ENCODE assay signal across 8 mouse cellular contexts in genomic region chr2:167628872-167629271, GRCm38 (mm10). TPM values are rescaled to one million over a fixed set of nuclear protein-coding genes. Genes with fewer than 3 reads are reported as not detected.
DNase-seq lines count a peak whose midpoint lies in the region; ATAC-seq and TF ChIP-seq lines count a peak whose summit lies in the region.

No protein-coding gene starts in this region.

- ATAC-seq in G1E (ENCODE audit: extremely low read depth, insufficient number of reproducible peaks, low FRiP score, poor library complexity, severe bottlenecking): peak; percentile 61
- peak; percentile 69 for ATAC-seq in heart, embryonic 11.5 days (replicated peaks; ENCODE audit: insufficient number of reproducible peaks, low FRiP score, low TSS enrichment)
- ATAC-seq in granulocyte monocyte progenitor cell, adult 5-6 weeks (replicated peaks; ENCODE audit: poor library complexity, severe bottlenecking): no peak

- 28% methylated on average over 4 of the region's 4 CpGs for WGBS in heart, embryonic 11.5 days (ENCODE audit: insufficient replicate concordance)

- H3K4me1 ChIP-seq in G1E (ENCODE audit: insufficient read depth, low read depth, low read length): peaks cover 69% of the 10 kb centered on the region
- peaks cover 62% of the 10 kb centered on the region for H3K4me1 ChIP-seq in heart, embryonic 11.5 days (ENCODE audit: control insufficient read depth, insufficient read depth, low read length)

- H3K36me3 ChIP-seq in G1E (replicated peaks): peaks cover 61% of the 10 kb centered on the region
- H3K36me3 ChIP-seq in heart, embryonic 11.5 days (ENCODE audit: control insufficient read depth, insufficient read depth, low read length): no peaks in the 10 kb centered on the region

- H3K9ac ChIP-seq in heart, embryonic 11.5 days (ENCODE audit: low read depth, low read length): peak overlapping the region; percentile 97; the same call in 1 of the 2 replicates

- H3K4me2 ChIP-seq in heart, embryonic 11.5 days: peak overlapping the region; percentile 76

- intact Hi-C loops in left cerebral cortex, postnatal 36 days (cut with DNase I): no loop called here

- peak; percentile 31 to 57 for DNase-seq in cerebellum, postnatal 14 days
- DNase-seq in cerebellum, adult 11 months: no peak
- DNase-seq in G1E (ENCODE audit: low spot score) (peak; percentile 67), liver (peak; percentile 93)
- peak; percentile 63 for DNase-seq in skeletal muscle tissue, adult 2 months (ENCODE audit: low read depth, low spot score)
- DNase-seq in left cerebral cortex, postnatal 36 days (ENCODE audit: low spot score in 2 of 2): no peak

- no peaks in the 10 kb centered on the region for H3K27me3 ChIP-seq in G1E (ENCODE audit: insufficient read depth, low read length)
- H3K27me3 ChIP-seq in heart, embryonic 11.5 days (ENCODE audit: control insufficient read depth, insufficient read depth, low read length): no peaks in the 10 kb centered on the region

- TF ChIP-seq CTCF in G1E (IDR thresholded peaks at IDR 0.05; ENCODE audit: low read depth, low read length): no peak

- H3K27ac ChIP-seq in heart, embryonic 11.5 days (ENCODE audit: low read depth, low read length): peak overlapping the region; percentile 80

- no peaks in the 10 kb centered on the region for H3K9me3 ChIP-seq in G1E (replicated peaks)
- H3K9me3 ChIP-seq in heart, embryonic 11.5 days (replicated peaks; ENCODE audit: control insufficient read depth, low read length): no peaks in the 10 kb centered on the region

- H3K4me3 ChIP-seq in G1E (ENCODE audit: low read depth, low read length): peak overlapping the region; percentile 88; the same call in 1 of the 2 replicates
- no peak overlapping the region for H3K4me3 ChIP-seq in heart, embryonic 11.5 days (ENCODE audit: low read depth, low read length)

RNA-seq across cellular contexts. Expression of gene Ube2v1, which starts 3.0 kb away (rescaled TPM):
- total RNA-seq in G1E (2014; fragmentation: Nextera tagmentation): 149 and 162 TPM in 2 replicates
- total RNA-seq in G1E (2017): 81.3 and 83.9 TPM in 2 replicates
- 197 and 203 TPM in 2 replicates for polyA plus RNA-seq in G1E (2012)
- polyA plus RNA-seq in heart, embryonic 11.5 days (2014; fragmentation: Nextera tagmentation; extraction: Ambion mirVana): 195 and 211 TPM in 2 replicates
- total RNA-seq in granulocyte monocyte progenitor cell, adult 5-6 weeks (2014; fragmentation: Nextera tagmentation): 112 and 155 TPM in 2 replicates
- 49.7 and 50.5 TPM in 2 replicates for total RNA-seq in granulocyte monocyte progenitor cell, adult 5-6 weeks (2017)
- total RNA-seq in left cerebral cortex, postnatal 36 days (2021): 100 to 1,000 TPM; 246 to 259 TPM

RNA-seq across cellular contexts. Expression of gene Gm20431, which starts 32.4 kb away (rescaled TPM):
- 6.2 and 8.1 TPM in 2 replicates for total RNA-seq in G1E (2014; fragmentation: Nextera tagmentation)
- 0.11 TPM in 1 of 2 replicates, not detected in the other for total RNA-seq in G1E (2017)
- not detected in 2 replicates for polyA plus RNA-seq in G1E (2012)
- 1.9 and 5.2 TPM in 2 replicates for polyA plus RNA-seq in heart, embryonic 11.5 days (2014; fragmentation: Nextera tagmentation; extraction: Ambion mirVana)
- total RNA-seq in granulocyte monocyte progenitor cell, adult 5-6 weeks (2014; fragmentation: Nextera tagmentation): 4.6 and 11.6 TPM in 2 replicates
- not detected in 2 replicates for total RNA-seq in granulocyte monocyte progenitor cell, adult 5-6 weeks (2017)
- 10 to 100 TPM; 42.3 to 46.8 TPM for total RNA-seq in left cerebral cortex, postnatal 36 days (2021)

RNA-seq across cellular contexts. Expression of gene Cebpb, which starts 59.8 kb away (rescaled TPM):
- 10.5 and 12.5 TPM in 2 replicates for total RNA-seq in G1E (2014; fragmentation: Nextera tagmentation)
- 12.9 and 33.6 TPM in 2 replicates for total RNA-seq in G1E (2017)
- 61.6 and 87.9 TPM in 2 replicates for polyA plus RNA-seq in G1E (2012)
- 8.0 and 8.2 TPM in 2 replicates for polyA plus RNA-seq in heart, embryonic 11.5 days (2014; fragmentation: Nextera tagmentation; extraction: Ambion mirVana)
- 11.8 and 15.7 TPM in 2 replicates for total RNA-seq in granulocyte monocyte progenitor cell, adult 5-6 weeks (2014; fragmentation: Nextera tagmentation)
- 17.8 and 27.5 TPM in 2 replicates for total RNA-seq in granulocyte monocyte progenitor cell, adult 5-6 weeks (2017)
- total RNA-seq in left cerebral cortex, postnatal 36 days (2021): 10 to 100 TPM; 12.9 to 18.8 TPM

Comparison
In these comparisons a context has a peak if more than half of its experiments do, and no peak if none do; other contexts are left out.
1. DNase-seq: peak in cerebellum, postnatal 14 days (2 of 2), G1E (single experiment), liver (single experiment) and skeletal muscle tissue, adult 2 months (single experiment); none in cerebellum, adult 11 months (single experiment) and left cerebral cortex, postnatal 36 days (0 of 2).